Mouse (Mus musculus): ENCODE data around the gene Mllt1. TPM values are rescaled to one million over a fixed set of nuclear protein-coding genes. Genes with fewer than 3 reads are reported as not detected.

Mllt1 gene
- total and polyA plus RNA-seq, 3 experiments = 17.1 to 40.4 (median 20.3) TPM

- H3K4me3 ChIP-seq (replicated peaks in 1 of 3; ENCODE audit: low read depth in 2 of 3, low read length in 2 of 3, poor library complexity in 1 of 3) = no peak overlapping the region
- no peak overlapping the region for H3K27ac ChIP-seq (ENCODE audit: insufficient read depth, low read depth)
- H3K9ac ChIP-seq (ENCODE audit: insufficient read depth, low read depth) = no peak overlapping the region
- H3K9me3 ChIP-seq (replicated peaks; ENCODE audit: low read length) = peaks cover 4% of the 10 kb centered on the region
- DNase-seq (ENCODE audit: extremely low read depth) = no peak
- TF ChIP-seq ZNF384 (IDR thresholded peaks at IDR 0.05; ENCODE audit: low read depth, low read length) (peak; percentile 58), RCOR1 (conservative IDR thresholded peaks at IDR 0.05; ENCODE audit: low read depth, low read length) (no peak), MXI1 (IDR thresholded peaks at IDR 0.05; ENCODE audit: low read depth, low read length) (no peak)
- peaks cover 7 to 13% of the 10 kb centered on the region in 2 experiments for H3K4me1 ChIP-seq (ENCODE audit: control insufficient read depth in 1 of 2, insufficient read depth in 2 of 2)
- no peaks in the 10 kb centered on the region for H3K79me2 ChIP-seq (replicated peaks; ENCODE audit: control insufficient read depth, extremely low read depth, insufficient read depth, poor library complexity, severe bottlenecking)
- dilution Hi-C loops (cut with MboI; ENCODE audit: extremely low pct_ligation_motif_present, extremely low pct_unique_long_range_greater_than_20kb, low sequenced_read_pairs) = no loop called here
- H3K4me2 ChIP-seq (ENCODE audit: insufficient read depth, low read depth, poor library complexity, severe bottlenecking) = peak overlapping the region; percentile 72; the same call in 1 of the 2 replicates
- H3K36me3 ChIP-seq (replicated peaks in 1 of 2; ENCODE audit: control insufficient read depth in 1 of 2, insufficient read depth in 1 of 2, low read length in 1 of 2) = no peaks in the 10 kb centered on the region
- in situ Hi-C loops (cut with MboI; ENCODE audit: low pct_ligation_motif_present, low pct_unique_long_range_greater_than_20kb, low sequenced_read_pairs) = no loop called here
- H3K27me3 ChIP-seq (replicated peaks) = peaks cover 24% of the 10 kb centered on the region
Measured at GRCm38 (mm10) chr17:56958667-56959066, 23.5 kb upstream of the Mllt1 start.

GRCm38 (mm10) chr17:56957763-56958429 lies 22.7 kb upstream of the Mllt1 start:
- TF ChIP-seq CHD1 (IDR thresholded peaks at IDR 0.05; ENCODE audit: low read depth, low read length) = no peak
- peak; percentile 52 for TF ChIP-seq RAD21 (IDR thresholded peaks at IDR 0.05; ENCODE audit: low read depth, low read length)
- TF ChIP-seq USF1 (IDR thresholded peaks at IDR 0.05; ENCODE audit: low read depth, low read length) = no peak
- peak; percentile 23; the same call in 1 of the 2 replicates for TF ChIP-seq BHLHE40 (IDR thresholded peaks at IDR 0.05; ENCODE audit: low read depth, low read length)
- TF ChIP-seq SMC3 (IDR thresholded peaks at IDR 0.05; ENCODE audit: low read depth, low read length) = peak; percentile 21; the same call in 1 of the 2 replicates
- TF ChIP-seq MAZ (IDR thresholded peaks at IDR 0.05; ENCODE audit: low read depth, low read length) = peak; percentile 93
- TF ChIP-seq CTCF (conservative IDR thresholded peaks at IDR 0.05 in 1 of 2, IDR thresholded peaks at IDR 0.05 in 1 of 2; ENCODE audit: low read depth in 2 of 2, low read length in 2 of 2) = peak in 1 of 2 experiments; percentile 55; a peak in 2 of 4 replicates
- 0 out of 2 replicates have a peak, but pooled peaks have one; percentile 35 for TF ChIP-seq IRF4 (IDR thresholded peaks at IDR 0.05; ENCODE audit: low read depth, low read length)
- Histone ChIP-seq H3K27ac (ENCODE audit: insufficient read depth, low read depth) (no peak overlapping the region), H3K27me3 (replicated peaks) (peaks cover 29% of the 10 kb centered on the region), H3K36me3 (replicated peaks in 1 of 2; ENCODE audit: control insufficient read depth in 1 of 2, insufficient read depth in 1 of 2, low read length in 1 of 2) (no peaks in the 10 kb centered on the region), H3K4me3 (replicated peaks in 1 of 3; ENCODE audit: low read depth in 2 of 3, low read length in 2 of 3, poor library complexity in 1 of 3) (no peak overlapping the region), H3K9me3 (replicated peaks; ENCODE audit: low read length) (peaks cover 4% of the 10 kb centered on the region), H3K4me2 (ENCODE audit: insufficient read depth, low read depth, poor library complexity, severe bottlenecking) (peak overlapping the region; percentile 72), H3K4me1 (ENCODE audit: control insufficient read depth in 1 of 2, insufficient read depth in 2 of 2) (peaks cover 7 to 13% of the 10 kb centered on the region in 2 experiments), H3K79me2 (replicated peaks; ENCODE audit: control insufficient read depth, extremely low read depth, insufficient read depth, poor library complexity, severe bottlenecking) (no peaks in the 10 kb centered on the region), H3K9ac (ENCODE audit: insufficient read depth, low read depth) (no peak overlapping the region)
- DNase-seq (ENCODE audit: extremely low read depth) = peak; percentile 68
- dilution Hi-C loops (cut with MboI; ENCODE audit: extremely low pct_ligation_motif_present, extremely low pct_unique_long_range_greater_than_20kb, low sequenced_read_pairs) (no loop called here), in situ Hi-C loops (cut with MboI; ENCODE audit: low pct_ligation_motif_present, low pct_unique_long_range_greater_than_20kb, low sequenced_read_pairs) (no loop called here)

GRCm38 (mm10) chr17:56954871-56955270 lies 19.7 kb upstream of the Mllt1 start:
- H3K4me2 ChIP-seq (ENCODE audit: insufficient read depth, low read depth, poor library complexity, severe bottlenecking) = no peak overlapping the region
- no peak overlapping the region for H3K27ac ChIP-seq (ENCODE audit: insufficient read depth, low read depth)
- peaks cover 7 to 13% of the 10 kb centered on the region in 2 experiments for H3K4me1 ChIP-seq (ENCODE audit: control insufficient read depth in 1 of 2, insufficient read depth in 2 of 2)
- peaks cover 35% of the 10 kb centered on the region for H3K27me3 ChIP-seq (replicated peaks)
- dilution Hi-C loops (cut with MboI; ENCODE audit: extremely low pct_ligation_motif_present, extremely low pct_unique_long_range_greater_than_20kb, low sequenced_read_pairs) (no loop called here), in situ Hi-C loops (cut with MboI; ENCODE audit: low pct_ligation_motif_present, low pct_unique_long_range_greater_than_20kb, low sequenced_read_pairs) (loop anchor here (5.0 kb wide), 1 partner anchor 63 kb away; no protein-coding TSS in a partner anchor)
- H3K4me3 ChIP-seq (replicated peaks in 1 of 3; ENCODE audit: low read depth in 2 of 3, low read length in 2 of 3, poor library complexity in 1 of 3) = no peak overlapping the region
- TF ChIP-seq POLR2AphosphoS2 (IDR thresholded peaks at IDR 0.05; ENCODE audit: low read depth, low read length) (no peak), CHD2 (IDR thresholded peaks at IDR 0.05; ENCODE audit: low read length) (no peak), UBTF (IDR thresholded peaks at IDR 0.05; ENCODE audit: low read depth, low read length) (no peak), BHLHE40 (IDR thresholded peaks at IDR 0.05; ENCODE audit: low read depth, low read length) (no peak), POLR2A (IDR thresholded peaks at IDR 0.05; ENCODE audit: low read depth, low read length) (no peak), USF2 (conservative IDR thresholded peaks at IDR 0.05; ENCODE audit: low read depth, low read length) (no peak), RCOR1 (conservative IDR thresholded peaks at IDR 0.05; ENCODE audit: low read depth, low read length) (no peak), ETS1 (conservative IDR thresholded peaks at IDR 0.05; ENCODE audit: low read depth, low read length) (no peak), EP300 (IDR thresholded peaks at IDR 0.05; ENCODE audit: low read length) (no peak), ELF1 (IDR thresholded peaks at IDR 0.05; ENCODE audit: low read depth, low read length) (no peak), HCFC1 (IDR thresholded peaks at IDR 0.05; ENCODE audit: low read depth, low read length) (no peak), SMC3 (IDR thresholded peaks at IDR 0.05; ENCODE audit: low read depth, low read length) (no peak), KAT2A (IDR thresholded peaks at IDR 0.05; ENCODE audit: insufficient replicate concordance, low read length) (no peak), MAZ (IDR thresholded peaks at IDR 0.05; ENCODE audit: low read depth, low read length) (no peak), NRF1 (IDR thresholded peaks at IDR 0.05; ENCODE audit: low read depth, low read length) (no peak), MAX (IDR thresholded peaks at IDR 0.05; ENCODE audit: low read length) (no peak), RAD21 (IDR thresholded peaks at IDR 0.05; ENCODE audit: low read depth, low read length) (no peak), USF1 (IDR thresholded peaks at IDR 0.05; ENCODE audit: low read depth, low read length) (no peak), ZKSCAN1 (IDR thresholded peaks at IDR 0.05; ENCODE audit: borderline replicate concordance, low read depth, low read length) (no peak)
- H3K9me3 ChIP-seq (replicated peaks; ENCODE audit: low read length) = no peaks in the 10 kb centered on the region
- no peak for DNase-seq (ENCODE audit: extremely low read depth)
- no peaks in the 10 kb centered on the region for H3K36me3 ChIP-seq (replicated peaks in 1 of 2; ENCODE audit: control insufficient read depth in 1 of 2, insufficient read depth in 1 of 2, low read length in 1 of 2)
- no peak overlapping the region for H3K9ac ChIP-seq (ENCODE audit: insufficient read depth, low read depth)
- H3K79me2 ChIP-seq (replicated peaks; ENCODE audit: control insufficient read depth, extremely low read depth, insufficient read depth, poor library complexity, severe bottlenecking) = no peaks in the 10 kb centered on the region
